Mouse (Mus musculus) cerebellum, adult 11-12 months (tissue): ENCODE results near the gene Gm28230.

Experiments
- DNase-seq: peaks from one replicate; pipeline ENCODE4 v3.0.0; 2022

Gm28230 gene

GRCm38 (mm10) chr2:74705467-74706089 lies 20.9 kb upstream of the Gm28230 start:
- DNase-seq: no peak

DNA sequence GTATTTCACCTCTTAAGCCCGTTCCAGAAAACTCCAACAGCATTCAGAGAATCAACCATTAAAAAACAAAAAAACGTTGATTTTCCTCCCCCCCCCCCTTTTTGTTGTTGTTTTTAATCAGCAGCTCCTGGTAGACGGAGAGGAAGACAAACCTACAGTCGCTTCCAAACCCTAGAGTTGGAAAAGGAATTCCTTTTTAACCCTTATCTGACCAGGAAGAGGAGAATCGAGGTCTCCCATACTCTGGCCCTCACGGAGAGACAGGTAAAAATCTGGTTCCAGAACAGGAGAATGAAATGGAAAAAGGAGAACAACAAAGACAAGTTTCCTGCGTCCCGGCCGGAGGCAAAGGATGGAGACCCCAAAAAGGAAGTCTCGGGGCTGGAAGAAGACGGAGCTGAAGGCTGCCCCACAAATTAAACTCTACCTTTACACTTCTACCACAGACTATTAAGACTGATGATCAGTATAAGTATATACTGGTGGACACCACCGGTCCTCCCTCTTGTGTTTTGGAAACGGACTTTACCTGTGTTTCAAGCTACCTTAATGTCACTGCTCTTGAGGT lies 20.1 kb upstream of the Gm28230 start:
- DNase-seq: no peak

GRCm38 (mm10) chr2:74707599-74707998 lies 18.9 kb upstream of the Gm28230 start:
- no peak for DNase-seq

GRCm38 (mm10) chr2:74708676-74709075 lies 17.9 kb upstream of the Gm28230 start:
- DNase-seq: no peak

GRCm38 (mm10) chr2:74709465-74710419 lies 16.8 kb upstream of the Gm28230 start:
- no peak for DNase-seq

DNA sequence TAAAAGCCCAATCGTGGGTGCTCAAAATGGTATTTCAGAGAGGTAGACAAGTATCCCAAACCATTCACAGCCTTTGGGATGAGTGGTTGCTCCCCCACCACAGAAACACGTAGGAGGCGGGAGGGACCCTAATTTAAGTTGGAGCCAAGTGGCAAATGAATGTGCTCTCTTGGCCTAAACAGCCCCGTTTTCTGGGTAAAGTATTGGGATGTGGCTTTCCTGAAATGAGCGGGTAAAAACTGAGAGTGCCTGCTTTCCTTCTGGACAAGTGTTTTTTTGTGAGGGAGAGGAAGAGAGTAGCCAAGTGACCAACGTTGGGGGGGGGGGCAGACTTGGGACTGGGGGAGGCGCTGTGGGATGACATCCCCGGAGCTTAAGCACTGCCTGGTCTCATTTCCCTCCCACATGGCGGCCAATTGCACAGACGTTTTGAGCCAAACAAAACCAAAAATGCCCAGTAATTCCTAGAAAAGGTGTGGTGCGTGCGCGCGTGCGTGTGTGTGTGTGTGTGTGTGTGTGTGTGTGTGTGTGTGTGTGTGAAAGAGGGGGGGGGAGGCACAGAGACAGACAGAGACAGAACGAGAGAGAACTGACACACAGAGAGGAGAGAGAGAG lies 15.5 kb upstream of the Gm28230 start:
- no peak for DNase-seq

GRCm38 (mm10) chr2:74711721-74712621 lies 14.6 kb upstream of the Gm28230 start, which contains the start of the genes Hoxd3 and Hoxd4:
TSS of gene Hoxd3 (plus strand) at chr2:74711927.
TSS of gene Hoxd4 (plus strand) at chr2:74711929.
- no peak for DNase-seq

GRCm38 (mm10) chr2:74713239-74714150 lies 13.0 kb upstream of the Gm28230 start:
- no peak for DNase-seq

GRCm38 (mm10) chr2:74714156-74714789 lies 12.3 kb upstream of the Gm28230 start:
- no peak for DNase-seq

DNA sequence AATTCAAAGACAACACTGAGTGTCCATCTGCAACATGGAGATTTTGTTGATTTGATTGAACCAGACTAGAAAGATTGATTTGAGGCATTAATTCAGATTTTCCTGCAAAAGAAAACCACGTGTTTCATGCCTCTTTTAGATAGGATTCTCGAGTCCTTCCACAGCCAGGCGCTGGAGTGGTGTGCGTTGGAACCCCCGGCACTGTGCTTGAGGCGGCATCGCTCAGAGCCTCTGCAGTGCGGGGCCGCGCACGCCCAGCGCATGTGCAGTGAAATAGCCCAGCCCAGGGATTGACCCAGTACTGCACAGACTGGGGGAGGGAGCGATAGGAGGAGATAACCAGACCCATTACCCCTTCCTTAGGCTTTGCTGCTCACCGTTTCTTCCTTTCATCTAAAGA lies 11.6 kb upstream of the Gm28230 start:
- DNase-seq: no peak

DNA sequence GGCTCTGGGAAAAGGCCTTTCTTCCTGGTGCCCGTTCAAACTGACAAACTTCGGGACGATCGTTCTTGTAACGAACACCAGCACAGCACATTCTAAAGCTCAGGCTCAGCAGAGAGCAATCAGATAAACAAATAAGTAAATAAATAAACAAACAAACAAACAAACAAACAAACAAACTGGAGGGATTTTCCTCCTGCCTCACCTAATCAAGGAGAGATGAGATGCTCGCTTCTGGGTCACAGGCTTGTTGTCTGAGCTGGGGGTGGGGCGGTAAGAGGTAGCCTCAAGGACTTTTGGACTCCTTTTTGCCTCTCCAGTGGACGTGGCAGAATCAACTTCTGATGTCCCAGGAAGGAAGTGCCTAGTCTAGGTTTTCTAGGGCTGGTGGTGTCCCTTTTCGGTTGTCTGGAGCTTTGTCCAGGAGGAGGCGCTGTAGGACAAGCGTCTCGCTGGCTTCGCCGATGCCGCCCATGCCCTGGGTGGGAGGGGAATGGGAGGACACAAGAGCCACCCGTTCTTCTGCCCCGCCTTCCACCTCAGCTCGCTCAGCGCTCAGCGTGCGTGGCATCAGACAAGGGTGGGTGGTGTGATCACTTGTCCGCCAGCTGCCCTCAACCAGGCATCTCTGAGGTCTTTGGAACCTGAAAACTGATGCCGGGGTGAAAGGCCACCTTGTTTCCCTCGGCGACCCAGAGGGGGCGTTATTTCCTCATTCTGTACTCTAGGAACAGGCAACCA lies 10.9 kb upstream of the Gm28230 start:
- peak; percentile 22 for DNase-seq

- DNase-seq: no peak
These were observed 6.1 kb upstream of the Gm28230 start for GRCm38 (mm10) chr2:74720384-74720783.

DNA sequence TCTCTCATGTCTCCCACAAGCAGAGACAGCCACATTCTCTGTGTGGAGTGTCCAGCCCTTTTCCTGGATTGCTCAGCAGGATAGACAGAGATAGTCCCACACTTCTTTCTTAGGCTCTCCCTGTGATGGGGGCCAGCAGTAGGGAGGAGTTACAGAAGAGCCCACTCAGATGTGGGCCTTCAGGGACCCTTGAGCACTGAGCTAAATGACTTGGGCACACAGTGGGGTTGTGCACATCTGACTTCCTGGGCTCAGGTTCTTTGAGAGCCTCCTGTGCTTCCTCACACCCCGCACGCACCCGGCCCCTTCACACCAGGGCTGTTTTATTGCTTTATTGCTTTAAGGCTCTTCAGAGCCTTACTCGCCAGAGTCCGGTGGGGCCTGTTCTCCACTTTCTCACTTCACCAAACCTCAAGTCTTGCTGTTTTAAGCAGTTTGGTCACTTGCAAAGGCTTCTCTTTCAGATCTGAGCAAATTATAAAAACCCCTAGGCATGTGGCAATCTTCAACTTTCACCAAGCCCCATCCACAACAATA lies 5.5 kb upstream of the Gm28230 start:
- no peak for DNase-seq

- DNase-seq: no peak
These were observed 4.6 kb upstream of the Gm28230 start for GRCm38 (mm10) chr2:74721882-74722281.

GRCm38 (mm10) chr2:74722949-74723348 lies 3.6 kb upstream of the Gm28230 start:
- DNase-seq: no peak

GRCm38 (mm10) chr2:74724244-74725015 lies 2.1 kb upstream of the Gm28230 start:
- no peak for DNase-seq

GRCm38 (mm10) chr2:74725171-74725570 lies 1.4 kb upstream of the Gm28230 start:
- DNase-seq: no peak

- DNase-seq: no peak
These were observed 578 bp downstream of the Gm28230 start for GRCm38 (mm10) chr2:74726973-74727639.
